Mouse (Mus musculus): ENCODE measurements around the gene Cerkl. TPM values are rescaled to one million over a fixed set of nuclear protein-coding genes. Genes with fewer than 3 reads are reported as not detected.

Gene Cerkl
- total and polyA plus RNA-seq, 3 experiments = 3.5 to 7.4 TPM; not detected in 1

DNA sequence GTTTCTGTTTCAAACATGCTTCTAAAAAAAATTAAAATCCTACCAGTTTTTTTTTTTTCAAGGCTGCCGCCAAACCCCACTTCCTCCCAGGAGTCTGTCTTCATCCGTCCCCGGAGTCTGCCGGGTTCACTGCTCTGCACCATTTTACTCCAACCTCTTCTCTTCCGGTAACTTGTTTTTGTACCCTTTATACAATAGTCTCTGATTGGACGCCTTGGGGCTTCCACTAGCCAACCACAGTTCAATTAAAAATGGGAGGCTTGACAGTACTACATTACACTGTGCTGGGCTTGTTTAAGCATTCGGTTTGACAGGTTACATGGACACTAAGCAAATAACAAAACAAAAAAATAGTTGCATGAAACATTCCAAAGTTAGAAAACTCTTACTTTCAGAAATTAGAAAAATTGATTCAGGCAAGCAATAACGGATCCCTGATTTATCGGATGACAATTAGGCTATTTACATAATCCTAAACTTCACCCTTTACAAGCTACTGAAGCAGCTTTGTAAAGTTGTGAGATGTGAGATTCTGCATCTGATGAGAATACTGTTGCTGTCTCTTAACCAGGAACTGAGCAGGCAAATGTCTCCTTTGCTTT is 85.8 kb downstream of the Cerkl start:
- Histone ChIP-seq H3K27me3 (ENCODE audit: control insufficient read depth in 1 of 2, insufficient read depth in 2 of 2, low read length in 2 of 2) (peaks cover 0 to 6% of the 10 kb centered on the region in 2 experiments; a peak in 2 of 4 replicates), H3K79me2 (ENCODE audit: control insufficient read depth, insufficient read depth, low read length, poor library complexity) (0 out of 2 replicates have a peak, but pooled peaks cover 1% of the 10 kb centered on the region), H3K4me1 (ENCODE audit: control insufficient read depth in 1 of 2, insufficient read depth in 2 of 2, low read length in 2 of 2) (peaks cover 3 to 4% of the 10 kb centered on the region in 2 experiments; a peak in 3 of 4 replicates), H3K36me3 (ENCODE audit: control insufficient read depth in 1 of 2, insufficient read depth in 2 of 2, low read length in 2 of 2) (peaks cover 0 to 5% of the 10 kb centered on the region in 2 experiments; a peak in 2 of 4 replicates), H3K9ac (ENCODE audit: control insufficient read depth, low read depth, low read length, poor library complexity, severe bottlenecking) (peak overlapping the region; percentile 84), H3K9me3 (replicated peaks; ENCODE audit: insufficient read depth, low read length) (no peaks in the 10 kb centered on the region), H3K27ac (ENCODE audit: control insufficient read depth, low read depth, low read length) (peak overlapping the region; percentile 54), H3K4me3 (ENCODE audit: control insufficient read depth in 1 of 2, insufficient read depth in 1 of 2, low read depth in 2 of 2, low read length in 2 of 2) (peak overlapping the region; percentile 69 to 82)
- TF ChIP-seq JUND (IDR thresholded peaks at IDR 0.05; ENCODE audit: low read depth, low read length) (no peak), MEF2A (IDR thresholded peaks at IDR 0.05; ENCODE audit: extremely low read depth, insufficient replicate concordance, low read depth, low read length, poor library complexity, severe bottlenecking) (no peak), POLR2A (IDR thresholded peaks at IDR 0.05; ENCODE audit: control insufficient read depth in 1 of 2, insufficient read depth in 1 of 2, low read depth in 1 of 2, low read length in 2 of 2, poor library complexity in 1 of 2) (peak in 1 of 2 experiments; percentile 79; a peak in 2 of 4 replicates), RCOR1 (IDR thresholded peaks at IDR 0.05; ENCODE audit: low read depth, low read length) (no peak), USF2 (IDR thresholded peaks at IDR 0.05; ENCODE audit: borderline replicate concordance in 1 of 2, insufficient read depth in 1 of 2, low read depth in 1 of 2, low read length in 2 of 2) (no peak), POLR2AphosphoS5 (IDR thresholded peaks at IDR 0.05; ENCODE audit: borderline replicate concordance, low read depth, low read length) (no peak; the same call in 1 of the 2 replicates), TAL1 (IDR thresholded peaks at IDR 0.05; ENCODE audit: low read length) (no peak), NELFE (IDR thresholded peaks at IDR 0.05; ENCODE audit: low read depth, low read length) (peak; percentile 70), BHLHE40 (IDR thresholded peaks at IDR 0.05; ENCODE audit: borderline replicate concordance, low read depth, low read length) (no peak), CHD2 (IDR thresholded peaks at IDR 0.05; ENCODE audit: low read length) (no peak), POLR2AphosphoS2 (IDR thresholded peaks at IDR 0.05; ENCODE audit: low read length) (no peak), MAX (IDR thresholded peaks at IDR 0.05; ENCODE audit: low read length) (peak; percentile 51; the same call in 1 of the 2 replicates), ZNF384 (IDR thresholded peaks at IDR 0.05; ENCODE audit: low read depth, low read length) (peak; percentile 47), ETS1 (IDR thresholded peaks at IDR 0.05; ENCODE audit: low read depth, low read length) (no peak), MXI1 (IDR thresholded peaks at IDR 0.05; ENCODE audit: low read depth, low read length) (peak; percentile 79), EP300 (IDR thresholded peaks at IDR 0.05; ENCODE audit: low read depth in 1 of 2, low read length in 2 of 2) (0 out of 4 replicates have a peak, but pooled peaks of 1 of the 2 experiments have one; percentile 25), TCF12 (IDR thresholded peaks at IDR 0.05; ENCODE audit: low read depth, low read length) (peak; percentile 48; the same call in 1 of the 2 replicates), MYC (IDR thresholded peaks at IDR 0.05; ENCODE audit: low read depth, low read length) (no peak), TBP (IDR thresholded peaks at IDR 0.05; ENCODE audit: low read depth, low read length) (peak; percentile 94), SIN3A (IDR thresholded peaks at IDR 0.05; ENCODE audit: low read length) (peak; percentile 91), USF1 (IDR thresholded peaks at IDR 0.05; ENCODE audit: low read depth, low read length) (no peak), HCFC1 (IDR thresholded peaks at IDR 0.05; ENCODE audit: low read depth, low read length) (peak; percentile 74), RAD21 (IDR thresholded peaks at IDR 0.05; ENCODE audit: low read depth, low read length) (no peak), UBTF (IDR thresholded peaks at IDR 0.05; ENCODE audit: borderline replicate concordance, insufficient read depth, low read depth, low read length) (no peak), E2F4 (IDR thresholded peaks at IDR 0.05; ENCODE audit: borderline replicate concordance, low read depth, low read length) (no peak), ZC3H11A (IDR thresholded peaks at IDR 0.05; ENCODE audit: low read depth, low read length) (no peak), GATA1 (IDR thresholded peaks at IDR 0.05; ENCODE audit: low read depth, low read length) (0 out of 2 replicates have a peak, but pooled peaks have one; percentile 1), ELF1 (IDR thresholded peaks at IDR 0.05; ENCODE audit: low read depth, low read length) (peak; percentile 87), CTCF (IDR thresholded peaks at IDR 0.05 in 2 of 3, conservative IDR thresholded peaks at IDR 0.05 in 1 of 3; ENCODE audit: control insufficient read depth in 1 of 3, insufficient read depth in 1 of 3, low read depth in 2 of 3, low read length in 3 of 3, poor library complexity in 1 of 3, severe bottlenecking in 1 of 3) (no peak), SMC3 (IDR thresholded peaks at IDR 0.05; ENCODE audit: low read depth, low read length) (no peak), ZMIZ1 (IDR thresholded peaks at IDR 0.05; ENCODE audit: low read depth, low read length) (peak; percentile 41; the same call in 1 of the 2 replicates)
- DNase-seq (ENCODE audit: low read depth, low spot score) = peak; percentile 90
